Mouse (Mus musculus) colon, adult 2 months (tissue): Measurements from ENCODE around the gene Efna5. TPM values are rescaled to one million over a fixed set of nuclear protein-coding genes. Genes with fewer than 3 reads are reported as not detected.

ENCODE experiments used
- polyA plus RNA-seq: library from polyadenylated mRNA; depleted of rRNA; stranded (reverse); fragments of >200 nt; gene quantifications from 2 replicates; pipeline ENCODE4 v1.2.3, GENCODE M21; 2012; rRNA removed

Efna5 gene
- polyA plus RNA-seq = 0.69 and 0.89 TPM in 2 replicates

GRCm38 (mm10) chr17:62881176-62881790 lies at the start of gene Efna5:
Gene Efna5 (minus strand): TSS chr17:62881317.

